Mouse (Mus musculus): ENCODE measurements around the gene Stag2. TPM values are rescaled to one million over a fixed set of nuclear protein-coding genes. Genes with fewer than 3 reads are reported as not detected.

Stag2 gene
- polyA plus RNA-seq, 1 experiment from 2014 or later = 46.7 TPM

DNA sequence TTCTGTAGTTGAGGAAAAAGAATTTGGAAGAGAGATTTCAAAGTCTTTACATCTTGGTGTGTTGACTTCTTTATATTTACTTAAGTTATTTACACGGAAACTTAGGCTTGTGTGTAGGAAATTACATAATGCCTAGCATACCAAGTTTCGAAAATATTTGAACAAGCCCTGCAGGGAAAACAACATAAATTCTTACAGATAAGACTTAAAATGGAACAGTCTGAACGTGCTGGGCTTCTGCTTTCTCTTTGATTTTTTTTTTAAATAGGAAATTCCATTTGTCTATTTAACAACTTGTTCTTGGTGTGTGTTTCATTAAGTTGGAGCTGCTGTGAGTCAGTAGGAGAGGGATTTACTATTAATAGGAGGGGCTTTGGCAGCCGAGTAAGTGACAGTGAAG, 3.9 kb downstream of the Stag2 start:
- peak overlapping the region; percentile 58 for H3K4me3 ChIP-seq (ENCODE audit: inconsistent target)
- H3K79me2 ChIP-seq (ENCODE audit: inconsistent target) = peaks cover 59% of the 10 kb centered on the region
- 23% methylated on average over 4 of the region's 4 CpGs for WGBS (ENCODE audit: missing documents)
- H3K36me3 ChIP-seq (ENCODE audit: inconsistent target) = no peaks in the 10 kb centered on the region
- no peak overlapping the region for H3K27ac ChIP-seq

DNA sequence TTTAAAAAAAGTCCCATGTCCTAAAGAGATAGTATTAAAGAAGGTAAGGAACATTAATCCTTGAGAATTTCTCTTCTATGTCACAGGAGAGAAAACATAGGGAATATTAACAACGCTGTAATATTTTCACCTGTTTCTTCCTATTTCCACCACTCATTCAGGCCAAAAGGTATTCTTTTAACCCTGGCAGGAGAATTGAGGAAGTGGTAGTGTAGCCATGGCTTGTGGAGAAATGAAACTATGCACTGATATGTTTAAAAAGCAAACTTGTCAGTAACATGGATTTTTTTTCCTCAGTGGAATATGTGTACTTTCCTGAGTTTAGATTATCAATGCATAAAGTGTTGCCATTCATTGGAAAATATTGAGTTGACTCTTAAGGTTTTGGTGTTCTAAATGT, 16.3 kb downstream of the Stag2 start:
- no peaks in the 10 kb centered on the region for H3K36me3 ChIP-seq (ENCODE audit: inconsistent target)
- H3K79me2 ChIP-seq (ENCODE audit: inconsistent target) = peaks cover 100% of the 10 kb centered on the region
- H3K27ac ChIP-seq = no peak overlapping the region; the same call in 1 of the 2 replicates
- H3K4me3 ChIP-seq (ENCODE audit: inconsistent target) = no peak overlapping the region
- WGBS (ENCODE audit: missing documents) = 40% methylated on average over 1 of the region's 1 CpGs

DNA sequence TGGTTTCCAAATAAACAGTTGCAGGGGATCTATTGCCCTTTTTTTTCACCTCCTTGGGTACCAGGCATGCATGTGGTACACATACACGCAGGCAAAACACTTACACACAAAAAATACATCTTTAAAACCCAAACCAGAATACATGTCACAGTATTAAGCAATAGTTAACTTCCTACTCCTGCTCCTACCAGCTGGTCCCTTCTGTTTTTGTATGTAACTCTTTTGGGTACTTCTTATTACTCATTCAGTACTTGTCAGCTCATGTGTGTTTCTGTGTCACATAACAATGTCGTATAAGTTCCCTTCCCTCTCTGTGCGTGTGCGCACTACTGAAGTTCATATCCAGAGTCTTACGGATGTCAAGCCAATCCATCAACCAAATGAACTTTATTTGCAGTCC, 21.7 kb downstream of the Stag2 start:
- Histone ChIP-seq H3K4me3 (ENCODE audit: inconsistent target) (no peak overlapping the region), H3K27ac (no peak overlapping the region), H3K79me2 (ENCODE audit: inconsistent target) (peaks cover 100% of the 10 kb centered on the region), H3K36me3 (ENCODE audit: inconsistent target) (no peaks in the 10 kb centered on the region)
- 66% methylated on average over 5 of the region's 5 CpGs for WGBS (ENCODE audit: missing documents)

DNA sequence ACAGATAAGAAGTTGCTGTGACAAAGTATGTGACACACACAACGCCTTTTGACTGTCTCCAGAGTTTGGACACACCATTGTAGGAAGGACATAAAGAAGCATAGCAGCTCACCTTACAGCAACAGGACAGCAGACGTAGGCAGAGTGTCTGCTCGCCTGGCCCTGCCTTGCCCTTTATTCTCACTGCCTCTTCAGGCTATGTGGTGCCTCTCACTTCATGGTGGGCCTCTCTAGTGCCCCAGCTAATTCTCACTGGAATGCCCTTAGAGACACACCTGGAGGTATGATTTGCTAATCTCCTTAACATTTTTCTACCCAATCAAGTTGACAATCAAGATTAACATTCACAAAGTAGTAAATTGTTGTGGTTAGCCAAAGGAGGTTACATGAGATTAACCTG, 38.5 kb downstream of the Stag2 start:
- H3K36me3 ChIP-seq (ENCODE audit: inconsistent target) = no peaks in the 10 kb centered on the region
- peaks cover 99% of the 10 kb centered on the region for H3K79me2 ChIP-seq (ENCODE audit: inconsistent target)
- no peak overlapping the region for H3K4me3 ChIP-seq (ENCODE audit: inconsistent target)
- no peak overlapping the region for H3K27ac ChIP-seq
- 95% methylated on average over 3 of the region's 3 CpGs for WGBS (ENCODE audit: missing documents)

DNA sequence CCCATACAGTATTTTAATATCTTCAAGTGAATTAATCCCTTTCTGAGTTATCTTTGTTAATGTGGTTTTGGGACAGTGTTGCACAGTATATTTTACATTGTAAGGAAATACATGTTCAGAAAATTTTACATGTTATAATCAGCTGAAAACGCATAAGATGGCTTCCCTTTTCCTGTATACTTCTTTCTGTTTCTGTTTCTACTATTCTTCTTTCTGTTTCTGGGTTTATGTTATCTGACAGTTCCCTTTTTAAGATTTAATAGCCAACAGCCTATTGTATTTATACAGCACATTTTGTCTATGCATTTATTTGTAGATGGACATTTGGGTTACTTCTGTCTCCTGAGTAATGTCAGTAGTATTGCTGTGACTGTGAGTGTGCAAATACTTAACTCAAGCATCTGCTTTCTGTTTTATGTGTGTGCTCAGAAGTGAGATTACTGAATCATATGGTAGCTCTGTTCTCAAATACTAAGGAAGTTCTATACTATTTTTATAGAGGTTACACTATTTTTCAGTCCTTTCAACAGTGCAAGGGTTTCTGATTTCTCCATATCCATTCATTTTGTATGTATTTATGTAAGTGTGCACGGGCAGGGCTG, 39.8 kb downstream of the Stag2 start:
- no peak overlapping the region for H3K4me3 ChIP-seq (ENCODE audit: inconsistent target)
- 67% methylated on average over 2 of the region's 2 CpGs for WGBS (ENCODE audit: missing documents)
- H3K27ac ChIP-seq = no peak overlapping the region
- H3K79me2 ChIP-seq (ENCODE audit: inconsistent target) = peaks cover 99% of the 10 kb centered on the region
- H3K36me3 ChIP-seq (ENCODE audit: inconsistent target) = no peaks in the 10 kb centered on the region

DNA sequence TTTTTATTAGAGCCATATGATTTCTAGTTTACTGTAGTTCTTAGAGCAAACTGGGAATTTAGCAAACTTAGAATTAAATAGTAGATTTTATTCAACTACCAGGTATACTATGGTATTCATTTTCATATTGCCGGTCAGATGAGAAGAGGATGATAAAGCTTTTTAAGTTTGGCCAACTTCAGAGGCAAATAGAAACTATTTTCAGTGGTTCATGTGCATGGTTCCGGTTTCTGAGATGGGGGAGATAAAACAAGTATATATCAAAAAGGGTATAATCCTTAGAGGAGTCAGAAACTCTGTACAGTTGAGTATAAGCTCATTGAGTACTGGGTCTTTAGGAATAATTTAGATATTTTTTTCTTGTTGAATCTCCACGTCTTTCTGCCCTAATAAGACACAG, 45.5 kb downstream of the Stag2 start:
- Histone ChIP-seq H3K36me3 (ENCODE audit: inconsistent target) (no peaks in the 10 kb centered on the region), H3K4me3 (ENCODE audit: inconsistent target) (no peak overlapping the region), H3K79me2 (ENCODE audit: inconsistent target) (peaks cover 100% of the 10 kb centered on the region), H3K27ac (no peak overlapping the region)
- WGBS (ENCODE audit: missing documents) = 32% methylated on average over 3 of the region's 3 CpGs

DNA sequence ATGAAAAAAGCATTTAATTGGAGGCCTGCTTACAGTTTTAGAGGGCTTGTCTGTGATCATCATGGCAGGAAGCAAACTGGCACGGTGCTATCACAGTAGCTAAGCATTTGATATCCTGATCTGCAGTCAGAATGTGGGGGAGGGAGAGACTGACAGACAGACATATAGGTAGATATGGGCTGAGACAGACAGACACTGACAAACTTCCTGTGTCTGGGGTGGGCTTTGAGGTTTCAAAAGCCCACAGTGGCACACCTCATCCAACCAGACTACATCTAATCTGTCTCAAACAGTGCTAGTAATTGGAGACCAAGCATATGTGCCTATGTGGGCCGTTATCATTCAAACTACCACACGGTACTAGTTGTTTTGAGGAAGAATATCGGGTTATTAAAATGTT, 53.4 kb downstream of the Stag2 start:
- 90% methylated on average over 4 of the region's 4 CpGs for WGBS (ENCODE audit: missing documents)
- peaks cover 89% of the 10 kb centered on the region for H3K79me2 ChIP-seq (ENCODE audit: inconsistent target)

DNA sequence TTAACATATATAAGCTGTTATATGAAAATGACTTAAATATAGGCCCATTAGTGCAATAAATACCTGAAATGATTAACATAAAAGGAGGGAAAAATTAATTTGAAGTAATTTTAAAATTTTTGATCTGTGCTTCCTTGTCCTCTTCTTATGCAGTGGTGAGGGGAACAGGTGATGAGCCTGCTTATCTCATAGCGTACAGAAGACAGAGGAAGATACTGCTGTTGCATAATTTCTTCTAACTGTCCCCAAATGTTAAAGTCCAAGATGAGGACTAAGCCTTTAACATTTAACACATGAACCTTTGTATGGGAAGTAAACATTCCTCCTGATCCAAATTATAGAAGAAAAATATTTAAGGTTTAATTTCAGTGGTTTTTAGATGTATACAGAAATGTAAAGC, 66.6 kb downstream of the Stag2 start:
- H3K27ac ChIP-seq = no peak overlapping the region
- no peaks in the 10 kb centered on the region for H3K36me3 ChIP-seq (ENCODE audit: inconsistent target)
- WGBS (ENCODE audit: missing documents) = 89% methylated on average over 1 of the region's 1 CpGs
- H3K4me3 ChIP-seq (ENCODE audit: inconsistent target) = no peak overlapping the region
- peaks cover 26% of the 10 kb centered on the region; the same call in 1 of the 2 replicates for H3K79me2 ChIP-seq (ENCODE audit: inconsistent target)

More for the DNA sequence above, 53.4 kb downstream of the Stag2 start:
- Histone ChIP-seq H3K27ac (no peak overlapping the region), H3K36me3 (ENCODE audit: inconsistent target) (0 out of 2 replicates have a peak, but pooled peaks cover 4% of the 10 kb centered on the region), H3K4me3 (ENCODE audit: inconsistent target) (no peak overlapping the region)

DNA sequence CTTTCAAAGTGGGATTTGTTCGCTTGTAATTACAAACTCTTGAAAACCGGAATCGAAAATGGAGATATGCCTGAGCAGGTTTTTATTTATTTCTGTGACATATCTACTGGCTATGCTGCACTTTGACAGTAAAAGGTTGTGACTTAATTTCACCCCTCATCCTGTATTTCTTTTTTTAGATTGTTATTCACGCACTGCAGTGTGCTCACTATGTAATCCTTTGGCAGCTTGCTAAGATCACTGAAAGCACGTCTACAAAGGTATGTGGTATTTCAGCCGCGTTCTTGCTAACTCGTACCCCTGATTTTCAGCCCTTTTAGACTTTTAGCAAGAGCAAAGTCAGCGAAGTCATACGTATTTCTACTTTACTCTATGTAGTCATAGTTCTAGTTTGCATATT, 101.2 kb downstream of the Stag2 start:
- Histone ChIP-seq H3K4me3 (ENCODE audit: inconsistent target) (no peak overlapping the region), H3K79me2 (ENCODE audit: inconsistent target) (no peaks in the 10 kb centered on the region), H3K27ac (no peak overlapping the region), H3K36me3 (ENCODE audit: inconsistent target) (peaks cover 9% of the 10 kb centered on the region; the same call in 1 of the 2 replicates)
- WGBS (ENCODE audit: missing documents) = 94% methylated on average over 10 of the region's 10 CpGs

DNA sequence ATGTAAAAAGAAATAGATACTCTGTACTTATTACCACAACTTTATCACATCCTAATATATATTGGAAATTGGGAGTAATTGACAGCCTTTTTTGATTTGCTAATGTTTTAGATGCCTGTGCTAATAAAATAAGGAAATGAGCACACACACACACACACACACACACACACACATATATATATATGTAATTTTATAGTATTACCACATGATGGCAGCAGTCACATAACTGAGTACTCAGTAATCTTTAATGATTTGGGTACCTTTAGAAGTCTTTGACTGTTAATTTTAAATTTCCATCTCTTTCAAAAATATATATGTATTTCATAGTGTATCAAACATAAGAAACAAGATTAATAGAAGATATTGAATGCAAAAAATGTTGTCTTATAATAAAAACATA, 123.6 kb downstream of the Stag2 start:
- Histone ChIP-seq H3K36me3 (ENCODE audit: inconsistent target) (no peaks in the 10 kb centered on the region), H3K4me3 (ENCODE audit: inconsistent target) (no peak overlapping the region), H3K27ac (no peak overlapping the region), H3K79me2 (ENCODE audit: inconsistent target) (no peaks in the 10 kb centered on the region)

DNA sequence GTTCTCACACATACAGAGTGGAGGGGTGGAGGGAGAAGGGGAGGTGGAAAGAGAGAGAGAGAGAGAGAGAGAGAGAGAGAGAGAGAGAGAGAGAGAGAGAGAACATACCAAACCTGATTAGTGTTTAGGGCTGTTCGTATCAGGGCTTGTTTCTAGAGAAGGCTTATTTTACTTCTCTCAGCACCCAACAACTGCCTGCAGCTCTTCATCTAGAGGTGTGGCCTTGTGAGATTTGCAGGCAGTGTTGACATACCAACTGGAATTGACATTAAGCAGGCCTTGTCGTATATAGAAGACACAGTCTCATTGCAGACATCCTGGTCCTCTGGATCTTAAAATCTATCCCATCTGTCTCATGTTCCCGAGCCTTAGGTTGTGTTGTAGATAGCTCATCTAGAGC, 141.1 kb downstream of the Stag2 start:
- Histone ChIP-seq H3K4me3 (ENCODE audit: inconsistent target) (no peak overlapping the region), H3K36me3 (ENCODE audit: inconsistent target) (no peaks in the 10 kb centered on the region), H3K79me2 (ENCODE audit: inconsistent target) (no peaks in the 10 kb centered on the region), H3K27ac (no peak overlapping the region)
- WGBS (ENCODE audit: missing documents) = 82% methylated on average over 2 of the region's 3 CpGs

DNA sequence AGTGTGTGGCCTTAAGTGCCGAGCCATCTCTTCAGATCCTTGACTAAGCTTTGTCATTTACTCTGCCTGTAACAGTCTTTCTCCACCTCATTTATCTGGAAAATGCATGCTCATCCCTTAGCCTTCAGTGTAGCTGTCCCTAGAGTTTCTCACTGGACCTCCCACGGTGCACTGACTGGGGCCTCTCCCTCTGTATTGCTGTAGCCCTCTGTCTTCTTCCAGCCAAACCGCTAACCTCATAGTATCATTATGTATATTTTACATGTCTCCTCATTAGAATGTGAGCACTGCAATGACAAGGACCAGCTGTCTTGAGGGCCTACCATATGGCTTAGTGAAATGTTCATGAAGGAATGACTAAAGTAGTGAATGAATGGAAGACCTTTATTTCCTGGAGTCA, 166.1 kb downstream of the Stag2 start:
- H3K27ac ChIP-seq = no peak overlapping the region
- 83% methylated on average over 2 of the region's 3 CpGs for WGBS (ENCODE audit: missing documents)
- H3K79me2 ChIP-seq (ENCODE audit: inconsistent target) = no peaks in the 10 kb centered on the region
- no peak overlapping the region for H3K4me3 ChIP-seq (ENCODE audit: inconsistent target)
- H3K36me3 ChIP-seq (ENCODE audit: inconsistent target) = no peaks in the 10 kb centered on the region

DNA sequence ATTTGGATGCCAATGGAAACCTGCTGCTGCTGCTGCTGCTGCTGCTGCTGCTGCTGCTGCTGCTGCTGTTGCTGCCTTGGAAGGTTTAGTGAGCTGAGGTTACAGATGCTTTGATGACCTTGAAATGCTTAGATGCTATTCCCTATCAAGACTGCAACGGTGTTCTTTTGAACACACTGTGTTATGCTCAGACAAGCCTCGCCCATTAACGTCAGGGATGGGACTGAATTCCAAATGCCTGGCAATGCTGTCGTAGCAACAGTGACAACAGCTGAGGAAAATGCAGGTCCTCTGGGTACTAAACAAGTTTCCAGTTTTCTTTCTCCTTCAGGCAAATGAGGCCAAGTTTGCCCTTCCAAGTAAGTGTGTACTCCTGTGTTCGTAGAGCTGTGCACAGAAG, 171.3 kb downstream of the Stag2 start:
- WGBS (ENCODE audit: missing documents) = 87% methylated on average over 5 of the region's 5 CpGs
- no peak overlapping the region for H3K27ac ChIP-seq
- no peaks in the 10 kb centered on the region for H3K36me3 ChIP-seq (ENCODE audit: inconsistent target)
- no peak overlapping the region for H3K4me3 ChIP-seq (ENCODE audit: inconsistent target)
- H3K79me2 ChIP-seq (ENCODE audit: inconsistent target) = no peaks in the 10 kb centered on the region

DNA sequence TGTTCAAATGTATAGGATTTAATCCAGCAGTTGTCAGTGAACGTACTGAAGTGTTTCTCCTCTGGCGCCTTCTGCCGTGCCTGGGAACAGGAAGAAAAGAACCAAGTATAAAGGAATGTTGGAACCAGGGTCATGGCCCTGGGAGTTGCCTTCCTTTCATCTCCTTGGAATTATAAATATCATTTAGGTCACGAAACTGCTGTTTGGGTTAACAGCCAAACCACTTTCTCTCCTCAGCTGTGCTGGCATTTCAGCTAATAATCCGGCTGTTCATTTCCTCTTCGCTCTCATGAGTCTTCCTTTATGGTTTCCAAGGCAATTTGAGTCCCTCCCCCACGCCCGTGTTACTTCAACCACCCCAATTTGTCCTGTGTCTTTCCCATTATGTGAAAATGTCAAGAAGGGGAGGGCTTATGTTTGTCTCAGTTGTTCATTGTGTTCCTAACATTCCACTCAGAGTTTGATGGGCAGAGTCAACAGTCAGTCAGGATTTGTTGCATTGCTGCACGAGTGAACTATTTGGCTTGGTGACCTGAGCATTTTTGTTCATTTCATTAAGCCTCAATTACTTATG, 172.2 kb downstream of the Stag2 start:
- WGBS (ENCODE audit: missing documents) = 48% methylated on average over 8 of the region's 9 CpGs
- H3K36me3 ChIP-seq (ENCODE audit: inconsistent target) = no peaks in the 10 kb centered on the region
- H3K79me2 ChIP-seq (ENCODE audit: inconsistent target) = no peaks in the 10 kb centered on the region
- H3K27ac ChIP-seq = no peak overlapping the region
- no peak overlapping the region for H3K4me3 ChIP-seq (ENCODE audit: inconsistent target)

DNA sequence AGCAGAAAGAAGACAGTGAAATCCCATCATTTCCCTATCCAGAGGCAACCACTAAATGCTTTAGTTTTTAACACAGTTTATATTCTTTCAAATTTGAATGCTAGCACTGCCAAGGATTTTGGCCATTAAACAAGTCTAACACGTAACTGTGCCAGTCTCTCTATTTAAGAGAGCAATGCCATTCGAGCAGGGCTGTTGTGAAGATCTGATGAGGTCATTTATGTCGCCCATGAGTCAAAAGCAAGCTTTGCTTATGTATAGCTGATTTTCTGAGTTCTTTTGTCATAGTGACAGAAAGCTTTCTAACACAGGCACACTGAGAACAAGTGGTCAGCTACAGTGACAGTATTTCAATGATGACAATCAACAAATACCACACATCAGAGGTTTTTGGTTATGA, 175.7 kb downstream of the Stag2 start:
- no peak overlapping the region for H3K27ac ChIP-seq
- H3K4me3 ChIP-seq (ENCODE audit: inconsistent target) = no peak overlapping the region
- 86% methylated on average over 3 of the region's 3 CpGs for WGBS (ENCODE audit: missing documents)
- no peaks in the 10 kb centered on the region for H3K36me3 ChIP-seq (ENCODE audit: inconsistent target)
- no peaks in the 10 kb centered on the region for H3K79me2 ChIP-seq (ENCODE audit: inconsistent target)
